Mouse (Mus musculus): Measurements from ENCODE around the gene 1700113H08Rik. TPM values are rescaled to one million over a fixed set of nuclear protein-coding genes. Genes with fewer than 3 reads are reported as not detected.

Gene 1700113H08Rik
- 0.89 TPM in 1 of 2 replicates, not detected in the other for total RNA-seq (2014; rRNA removed)
- 0.25 and 0.39 TPM in 2 replicates for polyA plus RNA-seq (2015; fragmentation: Nextera tagmentation; extraction: Ambion mirVana)

GRCm38 (mm10) chr10:87057500-87058250, at the start of gene 1700113H08Rik:
Gene 1700113H08Rik, plus strand, starts transcription at chr10:87058045.
- Histone ChIP-seq H3K4me3 (ENCODE audit: low read length) (peak within 1 kb of the TSS; percentile 51), H3K9ac (replicated peaks; ENCODE audit: low read length) (peak within 1 kb of the TSS; percentile 59), H3K27ac (peak within 1 kb of the TSS; percentile 72), H3K4me2 (ENCODE audit: low read depth, low read length) (peak within 1 kb of the TSS; percentile 90), H3K4me1 (ENCODE audit: insufficient read depth, low read length) (no peaks in the 10 kb centered on the region), H3K36me3 (ENCODE audit: insufficient read depth, low read length) (no peaks in the 10 kb centered on the region), H3K9me3 (ENCODE audit: low read length) (no peaks in the 10 kb centered on the region), H3K27me3 (ENCODE audit: insufficient read depth, low read length) (no peaks in the 10 kb centered on the region)
- DNase-seq (ENCODE audit: low spot score) (peak; percentile 70), ATAC-seq (no peak)
- TF ChIP-seq CTCF (IDR thresholded peaks at IDR 0.05; ENCODE audit: low read depth) = peak; percentile 62
- WGBS = 4% methylated on average over 15 of the region's 15 CpGs

- H3K36me3 ChIP-seq (ENCODE audit: insufficient read depth, low read length) = no peaks in the 10 kb centered on the region
- H3K9me3 ChIP-seq (ENCODE audit: low read length) = no peaks in the 10 kb centered on the region
- H3K9ac ChIP-seq (replicated peaks; ENCODE audit: low read length) = no peak overlapping the region
- no peak for DNase-seq (ENCODE audit: low spot score)
- H3K4me2 ChIP-seq (ENCODE audit: low read depth, low read length) = no peak overlapping the region
- WGBS = 80% methylated on average over 3 of the region's 3 CpGs
- no peaks in the 10 kb centered on the region for H3K27me3 ChIP-seq (ENCODE audit: insufficient read depth, low read length)
- H3K4me3 ChIP-seq (ENCODE audit: low read length) = no peak overlapping the region
- no peaks in the 10 kb centered on the region for H3K4me1 ChIP-seq (ENCODE audit: insufficient read depth, low read length)
- no peak for ATAC-seq
- TF ChIP-seq CTCF (IDR thresholded peaks at IDR 0.05; ENCODE audit: low read depth) = no peak
- no peak overlapping the region for H3K27ac ChIP-seq
Observed at GRCm38 (mm10) chr10:87008215-87008499, 49.7 kb upstream of the 1700113H08Rik start.

- H3K4me1 ChIP-seq (ENCODE audit: insufficient read depth, low read length) = no peaks in the 10 kb centered on the region
- H3K27ac ChIP-seq = no peak overlapping the region
- no peak for TF ChIP-seq CTCF (IDR thresholded peaks at IDR 0.05; ENCODE audit: low read depth)
- WGBS = 91% methylated on average over 7 of the region's 7 CpGs
- H3K9me3 ChIP-seq (ENCODE audit: low read length) = no peaks in the 10 kb centered on the region
- DNase-seq (ENCODE audit: low spot score) = no peak
- no peak for ATAC-seq
- H3K36me3 ChIP-seq (ENCODE audit: insufficient read depth, low read length) = no peaks in the 10 kb centered on the region
- H3K27me3 ChIP-seq (ENCODE audit: insufficient read depth, low read length) = no peaks in the 10 kb centered on the region
- no peak overlapping the region for H3K4me2 ChIP-seq (ENCODE audit: low read depth, low read length)
- H3K9ac ChIP-seq (replicated peaks; ENCODE audit: low read length) = no peak overlapping the region
- no peak overlapping the region for H3K4me3 ChIP-seq (ENCODE audit: low read length)
Observed at GRCm38 (mm10) chr10:87012087-87012486, 45.8 kb upstream of the 1700113H08Rik start.

- H3K36me3 ChIP-seq (ENCODE audit: insufficient read depth, low read length) = no peaks in the 10 kb centered on the region
- ATAC-seq (no peak), DNase-seq (ENCODE audit: low spot score) (no peak)
- H3K4me1 ChIP-seq (ENCODE audit: insufficient read depth, low read length) = no peaks in the 10 kb centered on the region
- no peak for TF ChIP-seq CTCF (IDR thresholded peaks at IDR 0.05; ENCODE audit: low read depth)
- H3K27me3 ChIP-seq (ENCODE audit: insufficient read depth, low read length) = no peaks in the 10 kb centered on the region
- H3K4me2 ChIP-seq (ENCODE audit: low read depth, low read length) = no peak overlapping the region
- H3K4me3 ChIP-seq (ENCODE audit: low read length) = no peak overlapping the region
- no peak overlapping the region for H3K9ac ChIP-seq (replicated peaks; ENCODE audit: low read length)
- no peaks in the 10 kb centered on the region for H3K9me3 ChIP-seq (ENCODE audit: low read length)
- H3K27ac ChIP-seq = no peak overlapping the region
- WGBS = 73% methylated on average over 7 of the region's 7 CpGs
Observed at GRCm38 (mm10) chr10:87014391-87014965, 43.4 kb upstream of the 1700113H08Rik start.

- 78% methylated on average over 5 of the region's 5 CpGs for WGBS
- no peak for ATAC-seq
Observed at GRCm38 (mm10) chr10:87015403-87015802, 42.4 kb upstream of the 1700113H08Rik start.

GRCm38 (mm10) chr10:87016151-87016692, 41.6 kb upstream of the 1700113H08Rik start:
- ATAC-seq = no peak
- Histone ChIP-seq H3K4me3 (ENCODE audit: low read length) (no peak overlapping the region), H3K27me3 (ENCODE audit: insufficient read depth, low read length) (no peaks in the 10 kb centered on the region), H3K4me2 (ENCODE audit: low read depth, low read length) (no peak overlapping the region), H3K27ac (no peak overlapping the region), H3K4me1 (ENCODE audit: insufficient read depth, low read length) (no peaks in the 10 kb centered on the region), H3K9me3 (ENCODE audit: low read length) (no peaks in the 10 kb centered on the region), H3K9ac (replicated peaks; ENCODE audit: low read length) (no peak overlapping the region), H3K36me3 (ENCODE audit: insufficient read depth, low read length) (no peaks in the 10 kb centered on the region)
- TF ChIP-seq CTCF (IDR thresholded peaks at IDR 0.05; ENCODE audit: low read depth) = no peak
- WGBS = 21% methylated on average over 9 of the region's 9 CpGs
- DNase-seq (ENCODE audit: low spot score) = no peak

More at GRCm38 (mm10) chr10:87015403-87015802, 42.4 kb upstream of the 1700113H08Rik start:
- Histone ChIP-seq H3K4me2 (ENCODE audit: low read depth, low read length) (no peak overlapping the region), H3K36me3 (ENCODE audit: insufficient read depth, low read length) (no peaks in the 10 kb centered on the region), H3K4me1 (ENCODE audit: insufficient read depth, low read length) (no peaks in the 10 kb centered on the region), H3K27ac (no peak overlapping the region), H3K9ac (replicated peaks; ENCODE audit: low read length) (no peak overlapping the region), H3K9me3 (ENCODE audit: low read length) (no peaks in the 10 kb centered on the region), H3K4me3 (ENCODE audit: low read length) (no peak overlapping the region), H3K27me3 (ENCODE audit: insufficient read depth, low read length) (no peaks in the 10 kb centered on the region)
- no peak for DNase-seq (ENCODE audit: low spot score)
- TF ChIP-seq CTCF (IDR thresholded peaks at IDR 0.05; ENCODE audit: low read depth) = no peak

GRCm38 (mm10) chr10:87018876-87019275, 39.0 kb upstream of the 1700113H08Rik start:
- TF ChIP-seq CTCF (IDR thresholded peaks at IDR 0.05; ENCODE audit: low read depth) = no peak
- DNase-seq (ENCODE audit: low spot score) (no peak), ATAC-seq (no peak)
- 77% methylated on average over 9 of the region's 9 CpGs for WGBS
- no peak overlapping the region for H3K4me2 ChIP-seq (ENCODE audit: low read depth, low read length)
- no peak overlapping the region for H3K4me3 ChIP-seq (ENCODE audit: low read length)
- no peaks in the 10 kb centered on the region for H3K9me3 ChIP-seq (ENCODE audit: low read length)
- H3K27me3 ChIP-seq (ENCODE audit: insufficient read depth, low read length) = no peaks in the 10 kb centered on the region
- no peak overlapping the region for H3K27ac ChIP-seq
- H3K9ac ChIP-seq (replicated peaks; ENCODE audit: low read length) = no peak overlapping the region
- no peaks in the 10 kb centered on the region for H3K4me1 ChIP-seq (ENCODE audit: insufficient read depth, low read length)
- H3K36me3 ChIP-seq (ENCODE audit: insufficient read depth, low read length) = no peaks in the 10 kb centered on the region
